Mouse (Mus musculus) small intestine, adult 2 months (tissue): ENCODE measurements around the gene Zic5. TPM values are rescaled to one million over a fixed set of nuclear protein-coding genes. Genes with fewer than 3 reads are reported as not detected.
"Not testable (repeated sequence)": the region's sequence is repeated elsewhere in the genome, so short reads cannot be mapped to it uniquely, and the experiment has no call there.

Experiments used
- H3K27ac ChIP-seq: fragments of 200-500 bp; 2 replicates; pipeline ENCODE4 v1.5.1; 2012; ENCODE audit warnings: low read depth, low read length, control low read depth, inconsistent platforms; ENCODE audit not compliant: insufficient read depth
- H3K27me3 ChIP-seq: fragments of 200-500 bp; 2 replicates; pipeline ENCODE4 v1.6.1; 2012; ENCODE audit warnings: mild to moderate bottlenecking, moderate library complexity, low read length, inconsistent platforms; ENCODE audit not compliant: control insufficient read depth, insufficient read depth
- H3K36me3 ChIP-seq: fragments of 200-500 bp; 2 replicates; pipeline ENCODE4 v1.6.1; 2012; ENCODE audit warnings: mild to moderate bottlenecking, low read length, control low read depth, inconsistent platforms; ENCODE audit not compliant: control insufficient read depth, insufficient read depth
- H3K4me1 ChIP-seq: fragments of 200-500 bp; 2 replicates; pipeline ENCODE4 v1.6.1; 2012; ENCODE audit warnings: low read length, inconsistent platforms, mixed read lengths; ENCODE audit not compliant: control insufficient read depth, insufficient read depth, insufficient read length
- H3K4me3 ChIP-seq: fragments of 200-500 bp; 2 replicates; pipeline ENCODE4 v1.5.1; 2012; ENCODE audit warnings: low read depth, mild to moderate bottlenecking, control low read depth, inconsistent platforms, low read length, moderate library complexity
- CTCF ChIP-seq: fragments of 200-500 bp; IDR thresholded peaks from 2 replicates; pipeline ENCODE4 v1.5.1; 2012; ENCODE audit warnings: low read depth, mild to moderate bottlenecking, control low read depth, inconsistent platforms, low read length, moderate library complexity, mixed read lengths; ENCODE audit not compliant: insufficient replicate concordance, insufficient read length; ENCODE audit errors: extremely low read depth
- POLR2A ChIP-seq: fragments of 200-500 bp; IDR thresholded peaks from 2 replicates; pipeline ENCODE4 v1.6.1; 2012; ENCODE audit warnings: low read depth, mild to moderate bottlenecking, control low read depth, inconsistent platforms, low read length, moderate library complexity
- WGBS: fragments of 180-500 bp; shearing (Covaris S2); methylation state at CpG from one replicate; pipeline ENCODE4 v1.1.7; 2018; 5-methylcytosine and 5-hydroxymethylcytosine counted together
- polyA plus RNA-seq: library from polyadenylated mRNA; depleted of rRNA; stranded (reverse); fragments of >200 nt; gene quantifications from 2 replicates; pipeline ENCODE4 v1.2.3, GENCODE M21; 2012

The Zic5 gene
- polyA plus RNA-seq, 1 experiment = not detected

DNA sequence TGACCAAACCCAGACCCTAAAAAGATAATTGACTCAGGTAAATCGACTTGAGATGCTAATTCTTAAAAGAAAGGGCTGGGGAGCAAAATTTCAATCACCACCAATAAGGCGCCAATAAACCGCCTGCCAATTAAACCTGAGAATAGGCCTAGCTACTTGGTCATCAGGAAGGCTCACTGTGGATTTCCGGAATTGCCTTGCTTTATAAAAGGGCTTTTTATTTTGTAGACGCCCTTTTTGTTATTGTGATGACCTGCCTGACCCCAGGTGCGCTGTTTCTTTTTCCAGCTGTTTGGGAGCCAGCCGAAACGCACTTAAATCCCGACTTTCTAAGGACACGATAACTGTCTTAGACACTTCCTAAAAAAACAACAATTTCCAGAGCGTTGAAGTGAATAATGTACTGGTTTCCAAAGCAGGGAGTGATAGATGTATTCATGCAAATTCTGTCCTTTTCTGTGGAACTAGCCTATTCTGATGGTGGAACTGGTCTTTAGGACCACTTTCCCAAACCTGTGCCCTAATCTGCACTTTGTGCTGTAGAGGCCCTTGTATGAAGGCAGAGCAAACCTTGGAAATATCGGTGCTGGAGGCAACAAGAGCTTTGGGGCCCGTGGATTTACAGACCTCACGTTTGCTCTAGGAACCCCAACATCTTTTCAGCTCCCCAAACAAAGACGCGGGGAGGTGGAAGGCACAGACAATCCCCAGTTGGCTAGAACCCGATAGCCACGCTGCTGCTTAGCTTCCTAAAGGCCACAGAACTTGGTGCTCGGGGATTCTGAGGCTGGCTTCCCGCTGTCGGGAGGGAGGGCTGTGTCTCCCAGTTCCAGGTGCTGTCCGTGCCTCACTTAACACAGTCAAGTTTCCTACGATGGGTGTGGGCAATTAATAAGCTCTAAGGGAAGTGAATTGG is 2.7 kb upstream of the Zic5 start:
- Histone ChIP-seq H3K36me3 (no peaks in the 10 kb centered on the region), H3K27me3 (peaks cover 81% of the 10 kb centered on the region), H3K4me3 (no peak overlapping the region), H3K27ac (no peak overlapping the region), H3K4me1 (peaks cover 12% of the 10 kb centered on the region)
- TF ChIP-seq CTCF (no peak), POLR2A (no peak)
- WGBS = 10% methylated on average over 23 of the region's 23 CpGs

DNA sequence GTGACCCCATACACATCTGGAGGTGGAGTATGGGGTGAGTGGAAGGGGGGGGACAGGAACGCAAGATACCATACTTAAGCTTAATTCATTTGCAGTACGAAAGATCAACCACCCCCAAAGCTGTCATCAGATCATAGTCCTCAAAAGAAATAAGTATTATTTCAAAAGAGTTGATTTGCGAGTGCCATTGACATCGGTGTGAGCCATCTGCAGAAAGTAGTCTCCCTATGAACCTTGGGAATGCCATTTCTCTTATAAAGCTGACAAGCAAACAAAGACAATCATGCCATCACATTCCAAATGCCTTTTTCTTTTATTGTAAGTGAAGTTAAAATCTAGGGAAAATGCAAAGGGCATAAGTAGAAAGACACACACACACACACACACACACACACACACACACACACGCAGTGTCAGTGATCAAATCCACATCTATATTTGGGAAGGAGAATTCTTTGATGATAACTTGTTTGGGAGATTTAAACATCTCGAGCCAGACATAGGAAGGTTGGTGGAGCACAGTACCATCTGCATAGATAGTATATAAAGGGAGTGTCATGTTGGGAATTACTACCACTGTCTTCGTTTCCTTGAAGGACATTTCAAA is 1.4 kb upstream of the Zic5 start:
- Histone ChIP-seq H3K4me3 (no peak overlapping the region), H3K27ac (no peak overlapping the region), H3K4me1 (peaks cover 12% of the 10 kb centered on the region), H3K27me3 (peaks cover 82% of the 10 kb centered on the region), H3K36me3 (no peaks in the 10 kb centered on the region)
- TF ChIP-seq POLR2A (no peak), CTCF (no peak)
- 53% methylated on average over 7 of the region's 7 CpGs for WGBS

DNA sequence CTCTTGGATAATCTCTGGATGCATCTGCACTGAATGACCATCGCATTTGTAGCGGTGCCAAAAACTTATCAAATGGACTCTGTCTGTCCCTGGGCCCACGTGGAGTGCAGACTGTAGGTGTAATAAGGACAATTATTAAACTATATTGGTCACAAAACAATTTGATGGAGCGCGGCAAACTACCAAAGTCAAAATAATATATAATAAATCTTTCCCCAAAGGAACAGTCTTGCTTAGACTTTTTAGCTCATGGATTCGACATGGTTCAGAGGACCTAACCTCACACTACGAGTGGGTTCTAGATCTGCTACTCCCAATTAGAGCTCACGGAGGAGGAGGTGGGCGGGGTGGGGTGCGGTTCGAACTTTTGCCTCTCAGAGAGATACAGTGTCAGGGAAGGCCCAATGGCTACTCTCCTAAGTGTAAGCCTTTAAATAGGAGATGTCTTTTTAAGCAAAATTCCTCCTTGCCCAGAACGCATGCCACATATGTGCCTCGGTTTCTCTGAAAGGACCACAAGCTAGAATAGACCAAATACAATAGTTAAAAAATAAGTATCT is 534 bp upstream of the Zic5 start:
- WGBS = 27% methylated on average over 13 of the region's 13 CpGs
- Histone ChIP-seq H3K4me3 (no peak overlapping the region), H3K27me3 (peaks cover 77% of the 10 kb centered on the region), H3K27ac (no peak overlapping the region), H3K4me1 (peaks cover 12% of the 10 kb centered on the region), H3K36me3 (no peaks in the 10 kb centered on the region)
- TF ChIP-seq POLR2A = no peak
- no peak for TF ChIP-seq CTCF

DNA sequence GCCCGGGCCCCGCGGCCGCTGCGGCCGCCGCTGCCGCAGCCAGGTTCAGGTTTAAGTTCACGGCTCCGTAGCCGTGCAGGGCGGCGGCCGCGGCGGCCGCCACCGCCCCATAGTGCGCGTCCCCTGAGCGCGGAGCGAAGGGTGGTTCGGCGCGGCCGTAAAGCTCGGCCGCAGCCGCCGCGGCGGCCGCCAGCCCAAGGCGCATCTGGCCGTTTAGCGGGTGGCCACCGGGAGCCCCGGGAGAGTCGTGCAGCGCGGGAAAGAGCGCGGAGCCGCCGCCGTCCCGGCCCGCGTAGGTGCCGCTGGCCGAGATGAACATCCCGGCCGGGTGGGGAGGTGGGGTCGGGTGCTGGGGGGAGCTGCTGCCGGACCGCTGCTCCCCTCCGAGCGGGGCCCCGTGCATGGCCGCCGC is 1.1 kb downstream of the Zic5 start:
- under 1% methylated on average over 62 of the region's 62 CpGs for WGBS
- Histone ChIP-seq H3K27ac (no peak overlapping the region), H3K4me3 (peak overlapping the region; percentile 59), H3K27me3 (peaks cover 70% of the 10 kb centered on the region), H3K4me1 (peaks cover 12% of the 10 kb centered on the region), H3K36me3 (no peaks in the 10 kb centered on the region)
- TF ChIP-seq POLR2A (no peak), CTCF (no peak)

DNA sequence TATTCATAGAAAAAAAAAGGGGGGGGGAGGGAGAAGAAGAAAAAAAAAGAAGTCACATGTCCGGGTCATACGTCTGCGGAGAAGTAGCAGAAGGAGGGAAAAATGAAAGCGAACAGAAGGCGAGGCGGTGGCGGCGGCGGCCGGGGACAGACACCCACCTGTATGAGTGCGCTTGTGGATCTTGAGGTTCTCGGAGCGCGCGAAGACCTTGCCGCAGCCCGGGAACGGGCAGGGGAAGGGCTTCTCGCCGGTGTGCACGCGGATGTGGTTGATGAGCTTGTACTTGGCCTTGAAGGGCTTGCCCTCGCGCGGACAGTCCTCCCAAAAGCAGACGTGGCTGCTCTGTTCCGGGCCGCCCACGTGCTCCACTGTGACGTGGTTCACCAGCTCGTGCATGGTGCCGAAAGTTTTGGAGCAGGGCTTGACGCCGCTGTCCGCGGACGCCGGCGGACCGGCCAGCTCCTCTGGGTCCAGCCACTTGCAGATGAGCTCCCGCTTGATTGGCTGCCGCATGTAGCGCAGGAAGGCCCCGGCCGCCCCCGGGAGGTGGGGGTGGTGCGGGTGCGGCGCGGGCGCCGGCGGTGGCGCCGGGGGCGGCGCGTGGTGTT is 1.6 kb downstream of the Zic5 start:
- Histone ChIP-seq H3K4me1 (peaks cover 12% of the 10 kb centered on the region), H3K27me3 (peaks cover 65% of the 10 kb centered on the region), H3K4me3 (peak overlapping the region; percentile 59)
- H3K27ac ChIP-seq, H3K36me3 ChIP-seq: not testable (repeated sequence)
- under 1% methylated on average over 53 of the region's 58 CpGs for WGBS

DNA sequence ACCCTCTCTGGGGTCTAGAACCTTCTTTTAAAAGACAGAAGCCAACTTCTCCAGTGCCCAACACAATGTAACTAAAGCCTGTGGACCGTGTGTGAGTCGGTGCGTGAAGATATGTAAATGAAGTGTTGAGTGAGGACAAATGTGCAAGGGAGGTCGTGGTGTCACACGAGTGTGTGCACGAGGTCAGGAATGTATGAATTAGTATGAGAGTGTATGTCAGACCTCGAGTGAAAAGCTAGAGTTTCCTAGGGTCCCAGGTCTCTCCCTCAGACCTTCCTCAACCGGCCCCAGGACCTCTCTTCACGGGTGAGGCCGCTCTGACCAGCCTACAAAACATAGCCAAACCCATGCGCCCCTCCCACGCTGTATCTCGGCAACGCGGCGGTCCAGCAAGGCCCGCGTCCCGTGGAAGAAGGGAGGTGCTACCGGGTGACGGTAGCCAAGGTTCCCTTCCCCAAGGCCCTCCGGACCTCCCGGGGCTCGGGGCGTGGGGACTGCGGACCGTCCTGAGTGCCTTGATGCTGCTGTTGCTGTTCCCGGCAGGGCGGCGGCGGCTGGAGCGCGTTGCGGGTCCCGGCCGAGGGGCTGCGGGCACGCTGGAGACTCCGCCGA is 2.3 kb downstream of the Zic5 start:
- 3% methylated on average over 40 of the region's 40 CpGs for WGBS
- Histone ChIP-seq H3K27ac (no peak overlapping the region), H3K4me3 (peak overlapping the region; percentile 59), H3K4me1 (peaks cover 12% of the 10 kb centered on the region), H3K27me3 (peaks cover 58% of the 10 kb centered on the region), H3K36me3 (no peaks in the 10 kb centered on the region)
- TF ChIP-seq POLR2A = no peak
- no peak for TF ChIP-seq CTCF
